Mouse (Mus musculus) subcutaneous adipose tissue, adult 2 months (tissue): ENCODE measurements around the gene Lrsam1. TPM values are rescaled to one million over a fixed set of nuclear protein-coding genes. Genes with fewer than 3 reads are reported as not detected.

ENCODE experiments used
- polyA plus RNA-seq: library from polyadenylated mRNA; depleted of rRNA; stranded (reverse); fragments of >200 nt; gene quantifications from 2 replicates; pipeline ENCODE4 v1.2.3, GENCODE M21; 2012; ENCODE audit warnings: low replicate concordance; rRNA removed

The Lrsam1 gene
- polyA plus RNA-seq: 21.7 and 22.8 TPM in 2 replicates

DNA sequence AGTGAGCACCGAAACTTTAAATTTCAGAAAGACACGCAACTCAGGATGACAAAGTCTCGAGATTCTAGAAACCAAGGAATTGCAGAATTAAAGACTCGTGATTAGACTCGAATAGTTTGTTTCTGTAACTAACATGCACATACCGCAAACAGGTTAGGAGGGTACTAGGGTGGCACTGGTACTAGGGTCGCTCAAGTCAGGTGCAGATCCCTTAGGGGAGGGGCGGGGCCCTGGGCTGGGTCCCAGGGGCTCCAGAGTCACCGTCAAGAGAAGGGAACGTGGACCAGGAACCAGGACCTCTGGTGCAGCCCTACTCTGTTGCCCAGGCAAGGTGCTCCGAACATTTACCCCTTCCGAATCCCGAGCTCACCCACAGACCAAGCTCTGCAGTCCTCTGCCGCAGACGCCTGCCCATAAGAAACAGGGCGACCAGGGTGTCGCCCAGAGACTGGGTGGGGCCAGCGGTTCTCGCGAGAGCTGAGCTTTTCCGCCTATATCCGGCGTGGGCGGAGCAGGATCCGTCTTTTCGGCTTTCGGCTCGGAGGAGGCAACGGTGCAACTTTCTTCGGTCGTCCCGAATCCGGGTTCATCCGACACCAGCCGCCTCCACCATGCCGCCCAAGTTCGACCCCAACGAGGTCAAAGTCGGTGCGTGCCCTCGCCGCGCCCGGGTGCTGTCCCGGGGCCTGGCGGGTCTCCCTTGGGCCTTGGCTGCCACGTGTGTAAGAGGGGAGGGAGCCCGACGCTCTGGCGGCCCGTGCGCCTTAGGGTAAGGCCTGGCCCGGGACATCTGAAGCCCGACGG, at the start of gene Lrsam1, which contains the start of gene Rpl12:
Gene Lrsam1, minus strand, starts transcription at position 423 of the 804 bp plus-strand sequence.
Gene Rpl12, plus strand, starts transcription at position 368 of the 804 bp plus-strand sequence.

DNA sequence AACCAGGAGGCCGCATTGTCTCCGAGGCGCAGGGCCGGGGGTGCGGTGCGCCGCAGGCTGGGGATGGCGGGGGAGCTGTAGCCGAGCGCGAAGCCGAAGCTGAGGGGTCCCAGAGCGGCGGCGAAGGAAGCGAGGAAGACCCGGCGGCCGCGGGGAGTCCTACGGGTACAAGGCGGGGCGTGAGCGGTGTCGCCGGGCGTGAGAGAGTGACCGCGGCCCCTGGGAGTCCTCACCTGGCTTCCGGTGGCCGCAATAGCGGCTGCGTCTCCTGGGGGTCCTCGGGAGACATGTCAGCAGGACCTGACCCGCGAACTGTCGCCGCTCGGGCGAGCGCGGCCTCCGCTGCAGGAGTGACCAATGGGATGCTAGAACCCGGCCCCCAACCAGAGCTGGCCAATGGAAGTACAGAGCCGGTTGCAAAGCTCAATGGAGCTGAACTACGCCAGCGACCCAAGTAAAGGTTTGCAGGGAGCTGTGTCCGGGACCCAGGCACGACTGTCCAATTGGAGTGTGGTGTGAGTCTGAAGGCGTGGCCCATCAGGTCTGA, 20.4 kb upstream of the Lrsam1 start, which contains the start of gene Slc2a8:
Gene Slc2a8, minus strand, starts transcription at position 359 of the 547 bp plus-strand sequence.

DNA sequence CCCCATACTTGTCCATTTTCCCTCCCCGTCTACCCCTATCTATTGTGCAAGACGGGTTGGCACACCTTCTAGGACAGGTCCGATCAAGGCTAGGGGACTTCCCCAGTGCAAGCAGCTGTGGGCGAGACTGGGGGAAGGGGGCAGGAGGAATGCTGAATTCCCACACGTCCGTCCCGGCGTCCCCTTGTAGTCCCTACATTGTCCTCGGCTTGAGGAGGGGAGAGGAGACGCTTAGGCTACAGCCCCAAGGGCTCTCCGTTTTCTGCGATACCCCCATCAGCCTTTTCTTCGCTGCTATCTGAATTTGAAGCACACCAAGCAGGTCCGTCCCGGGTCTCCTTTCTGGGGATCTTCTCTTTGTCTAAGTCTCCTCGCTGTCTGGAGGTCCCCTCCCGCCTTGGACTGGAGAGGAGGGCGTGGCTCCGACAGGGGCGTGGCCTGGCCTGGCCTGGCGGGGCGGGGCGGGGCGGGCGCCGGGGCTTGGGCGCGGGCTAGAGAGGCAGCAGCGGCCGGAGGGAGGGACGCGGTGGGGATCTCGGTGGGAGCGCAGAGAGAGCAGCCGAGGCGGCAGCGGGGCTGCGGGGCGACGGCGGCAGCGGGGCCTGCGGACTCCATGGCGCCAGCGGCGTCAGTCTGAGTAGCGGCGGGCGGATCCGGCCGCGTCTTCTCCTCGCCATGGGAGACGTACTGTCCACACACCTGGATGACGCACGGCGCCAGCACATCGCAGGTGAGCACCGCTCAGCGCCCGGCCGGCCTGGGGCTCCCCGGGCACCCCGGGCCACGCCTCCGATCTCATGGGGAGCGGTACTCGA, 85.5 kb downstream of the Lrsam1 start, which contains the start of gene Fam129b:
Gene Fam129b, plus strand, starts transcription at position 440 of the 815 bp plus-strand sequence.

Other genes with a start within 250 kb of the Lrsam1 start
- 130 and 164 TPM in 2 replicates for gene Cdk9, start 248.5 kb downstream of the Lrsam1 start, polyA plus RNA-seq
- 43.4 and 100 TPM in 2 replicates for gene Sh2d3c, start 240.6 kb downstream of the Lrsam1 start, polyA plus RNA-seq
- 0.17 TPM in 1 of 2 replicates, not detected in the other for gene 6330409D20Rik, start 220.6 kb downstream of the Lrsam1 start, polyA plus RNA-seq
- 56.9 and 93.4 TPM in 2 replicates for gene Tor2a, start 204.4 kb downstream of the Lrsam1 start, polyA plus RNA-seq
- 0.39 and 1.1 TPM in 2 replicates for gene Ttc16, start 186.0 kb downstream of the Lrsam1 start, polyA plus RNA-seq
- 8.3 and 13.3 TPM in 2 replicates for gene Ptrh1, start 185.8 kb downstream of the Lrsam1 start, polyA plus RNA-seq
- gene Cfap157, start 177.2 kb downstream of the Lrsam1 start, polyA plus RNA-seq: 0.06 and 0.13 TPM in 2 replicates
- gene Stxbp1, start 114.4 kb downstream of the Lrsam1 start, polyA plus RNA-seq: 14.4 and 22.7 TPM in 2 replicates
- gene Fam129b, start 85.5 kb downstream of the Lrsam1 start, polyA plus RNA-seq: 43.7 and 52.3 TPM in 2 replicates
- 143 and 515 TPM in 2 replicates for gene Rpl12, start 55 bp downstream of the Lrsam1 start, polyA plus RNA-seq
- gene Slc2a8, start 20.5 kb upstream of the Lrsam1 start, polyA plus RNA-seq: 63.8 and 76.1 TPM in 2 replicates
- gene Garnl3, start 170.0 kb upstream of the Lrsam1 start, polyA plus RNA-seq: 12.0 and 13.3 TPM in 2 replicates